Mouse (Mus musculus): ENCODE measurements at regions not wholly inside any gene's neighbourhood (a gene's known extent, or its start where the extent isn't known, plus 50 kb on each side); places are given as distances from the start of the nearest gene placed in this dataset.

DNA sequence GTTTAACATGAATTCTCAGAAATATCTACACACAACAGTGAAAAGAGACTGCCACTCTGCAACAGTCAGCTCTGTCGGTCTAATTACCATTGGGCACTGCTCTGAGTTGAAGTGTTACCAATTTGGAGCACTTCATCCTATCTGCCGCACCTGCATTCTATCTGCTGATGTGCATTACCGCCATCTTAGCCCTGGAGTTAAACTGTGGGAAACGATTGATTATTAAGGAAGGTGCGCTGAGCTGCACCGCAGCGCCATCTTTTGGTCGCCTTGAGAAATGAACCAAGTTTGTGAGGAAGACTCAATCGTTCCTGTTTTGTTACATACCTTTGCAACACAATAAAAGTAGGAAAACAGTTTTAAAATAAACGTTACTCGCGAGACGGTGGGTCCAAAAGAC lies 110.5 kb downstream of the Rergl start:
- ATAC-seq (ENCODE audit: low FRiP score) (peak; percentile 69; the same call in 1 of the 2 replicates), DNase-seq (ENCODE audit: low spot score) (peak; percentile 79)
- WGBS: 5% methylated on average over 13 of the region's 13 CpGs
- no peaks in the 10 kb centered on the region for H3K36me3 ChIP-seq (ENCODE audit: insufficient read depth, low read length)
- H3K4me2 ChIP-seq (ENCODE audit: low read depth, low read length, poor library complexity, severe bottlenecking): no peak overlapping the region
- no peaks in the 10 kb centered on the region for H3K4me1 ChIP-seq (ENCODE audit: insufficient read depth, low read length)
- H3K9ac ChIP-seq (replicated peaks; ENCODE audit: low read length, poor library complexity, severe bottlenecking): no peak overlapping the region
- no peak overlapping the region for H3K4me3 ChIP-seq (ENCODE audit: low read depth, low read length)
- no peak overlapping the region for H3K27ac ChIP-seq (ENCODE audit: low read depth, low read length)
- no peaks in the 10 kb centered on the region for H3K9me3 ChIP-seq (ENCODE audit: low read length)
- no peaks in the 10 kb centered on the region for H3K27me3 ChIP-seq (ENCODE audit: insufficient read depth, low read length)
- peak; percentile 98 for TF ChIP-seq CTCF (IDR thresholded peaks at IDR 0.05)

DNA sequence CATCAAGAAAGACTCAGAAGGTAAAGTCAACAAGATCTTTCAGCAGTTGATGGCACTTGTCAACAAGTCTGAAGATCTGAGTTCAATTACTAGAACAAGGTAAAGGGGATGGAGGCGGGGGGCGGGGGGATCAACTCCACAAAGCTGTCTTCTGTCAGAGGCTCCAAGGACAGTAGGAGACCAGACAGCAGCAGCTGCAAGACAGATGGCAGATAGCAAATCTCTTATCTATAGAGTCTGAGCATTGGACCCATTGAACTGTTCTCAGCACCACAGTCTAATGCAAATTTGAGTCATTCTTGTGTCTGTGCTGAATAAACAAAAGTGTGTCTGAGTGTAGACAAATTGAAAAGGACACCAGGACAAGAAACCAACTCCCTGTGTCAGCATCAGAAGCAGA lies 150.8 kb downstream of the Rergl start:
- no peak overlapping the region for H3K4me2 ChIP-seq (ENCODE audit: low read depth, low read length, poor library complexity, severe bottlenecking)
- no peaks in the 10 kb centered on the region for H3K9me3 ChIP-seq (ENCODE audit: low read length)
- no peak overlapping the region for H3K27ac ChIP-seq (ENCODE audit: low read depth, low read length)
- no peaks in the 10 kb centered on the region for H3K4me1 ChIP-seq (ENCODE audit: insufficient read depth, low read length)
- no peak for ATAC-seq (ENCODE audit: low FRiP score)
- 95% methylated on average over 2 of the region's 2 CpGs for WGBS
- no peak for DNase-seq (ENCODE audit: low spot score)
- H3K9ac ChIP-seq (replicated peaks; ENCODE audit: low read length, poor library complexity, severe bottlenecking): no peak overlapping the region
- no peaks in the 10 kb centered on the region for H3K36me3 ChIP-seq (ENCODE audit: insufficient read depth, low read length)
- no peaks in the 10 kb centered on the region for H3K27me3 ChIP-seq (ENCODE audit: insufficient read depth, low read length)
- TF ChIP-seq CTCF (IDR thresholded peaks at IDR 0.05): no peak
- no peak overlapping the region for H3K4me3 ChIP-seq (ENCODE audit: low read depth, low read length)

DNA sequence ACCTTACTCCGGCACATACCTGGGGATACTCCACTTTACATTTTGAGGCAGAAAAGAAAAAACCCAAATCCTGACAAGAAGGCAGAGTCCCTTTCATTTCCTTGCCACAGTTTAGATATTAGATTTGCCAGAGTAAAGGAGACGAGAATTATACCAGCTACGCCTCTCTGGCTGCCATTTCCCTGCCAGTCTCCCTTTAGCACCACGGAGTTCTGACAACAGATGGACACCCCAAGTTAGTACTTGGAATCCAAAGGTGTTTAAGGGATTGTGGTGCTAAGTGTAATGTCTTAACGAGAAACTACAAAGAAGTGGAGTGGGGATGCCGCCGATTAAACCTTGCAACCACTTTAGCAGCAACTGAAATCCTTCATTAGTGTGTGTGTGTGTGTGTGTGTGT lies 176.6 kb downstream of the Rergl start:
- H3K4me1 ChIP-seq (ENCODE audit: insufficient read depth, low read length): no peaks in the 10 kb centered on the region
- DNase-seq (ENCODE audit: low spot score) (no peak), ATAC-seq (ENCODE audit: low FRiP score) (no peak)
- TF ChIP-seq CTCF (IDR thresholded peaks at IDR 0.05): no peak
- no peaks in the 10 kb centered on the region for H3K27me3 ChIP-seq (ENCODE audit: insufficient read depth, low read length)
- no peak overlapping the region for H3K4me3 ChIP-seq (ENCODE audit: low read depth, low read length)
- H3K9ac ChIP-seq (replicated peaks; ENCODE audit: low read length, poor library complexity, severe bottlenecking): no peak overlapping the region
- WGBS: 90% methylated on average over 7 of the region's 7 CpGs
- no peak overlapping the region for H3K4me2 ChIP-seq (ENCODE audit: low read depth, low read length, poor library complexity, severe bottlenecking)
- no peak overlapping the region for H3K27ac ChIP-seq (ENCODE audit: low read depth, low read length)
- no peaks in the 10 kb centered on the region for H3K9me3 ChIP-seq (ENCODE audit: low read length)
- no peaks in the 10 kb centered on the region for H3K36me3 ChIP-seq (ENCODE audit: insufficient read depth, low read length)

DNA sequence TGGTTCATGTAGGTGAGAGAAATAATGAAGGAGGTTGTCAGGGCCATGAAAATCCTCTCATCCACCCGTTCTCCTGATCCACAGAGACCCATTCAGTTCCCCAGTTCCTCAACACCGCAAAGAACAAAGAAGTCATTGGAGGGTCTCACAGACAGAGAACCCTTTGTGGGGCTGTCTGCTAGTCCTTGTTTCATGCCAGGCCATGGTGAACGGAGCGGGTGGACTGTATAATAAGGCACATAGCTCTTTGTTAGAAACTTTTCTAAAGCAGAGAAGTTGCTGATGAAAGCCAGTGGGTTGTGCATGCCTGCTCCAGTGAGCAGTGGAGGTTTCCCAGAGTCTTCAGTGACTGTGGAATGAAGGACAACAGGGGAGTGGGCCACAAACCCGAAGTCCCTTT lies 194.1 kb downstream of the Rergl start:
- no peak for TF ChIP-seq CTCF (IDR thresholded peaks at IDR 0.05)
- H3K27ac ChIP-seq (ENCODE audit: low read depth, low read length): no peak overlapping the region

DNA sequence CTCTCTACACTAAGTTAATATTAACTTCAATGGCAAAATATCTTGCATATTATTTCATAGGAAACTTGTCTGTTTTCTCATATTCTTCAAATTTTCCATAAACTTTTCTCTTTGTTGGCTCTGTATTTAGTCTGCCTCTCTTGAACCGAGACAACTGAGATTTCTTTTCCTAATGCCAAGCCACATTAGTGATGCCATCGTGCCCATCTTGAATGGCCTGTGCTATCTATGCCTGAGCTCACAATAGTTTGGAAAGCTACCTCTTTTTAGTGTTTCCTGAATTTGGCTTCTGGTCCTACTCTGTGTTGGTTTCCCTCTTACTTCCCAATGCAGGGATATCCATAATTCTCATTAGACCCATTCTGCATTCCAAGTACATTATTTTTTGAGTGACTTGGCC lies 197.5 kb downstream of the Rergl start:
- no peak for ATAC-seq (ENCODE audit: low FRiP score)

More for the DNA sequence above, 194.1 kb downstream of the Rergl start:
- H3K4me3 ChIP-seq (ENCODE audit: low read depth, low read length): no peak overlapping the region
- ATAC-seq (ENCODE audit: low FRiP score): peak; percentile 77; the same call in 1 of the 2 replicates
- H3K4me1 ChIP-seq (ENCODE audit: insufficient read depth, low read length): no peaks in the 10 kb centered on the region
- WGBS: 28% methylated on average over 5 of the region's 5 CpGs
- peak; percentile 42 for DNase-seq (ENCODE audit: low spot score)
- H3K27me3 ChIP-seq (ENCODE audit: insufficient read depth, low read length): no peaks in the 10 kb centered on the region
- no peak overlapping the region for H3K9ac ChIP-seq (replicated peaks; ENCODE audit: low read length, poor library complexity, severe bottlenecking)
- no peak overlapping the region for H3K4me2 ChIP-seq (ENCODE audit: low read depth, low read length, poor library complexity, severe bottlenecking)
- H3K9me3 ChIP-seq (ENCODE audit: low read length): no peaks in the 10 kb centered on the region
- no peaks in the 10 kb centered on the region for H3K36me3 ChIP-seq (ENCODE audit: insufficient read depth, low read length)

DNA sequence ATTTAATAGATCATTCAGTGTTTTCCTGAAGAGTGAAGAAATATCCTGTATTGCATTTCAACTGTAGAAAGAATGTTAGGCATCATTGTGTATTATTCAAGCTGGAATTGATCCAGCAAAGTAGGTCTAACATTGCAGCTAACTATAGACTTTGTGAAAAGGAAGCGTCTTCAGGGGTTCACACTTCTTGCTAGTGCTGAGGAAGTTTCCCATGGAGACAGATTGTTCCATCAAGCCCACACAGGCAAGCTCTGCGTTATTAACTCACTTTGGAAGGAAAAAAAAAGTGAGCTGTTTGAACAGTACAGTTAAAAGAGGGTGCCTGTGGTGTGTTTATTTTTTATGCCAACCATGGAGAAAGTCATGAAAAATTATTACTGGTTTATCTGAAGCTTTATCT lies 206.1 kb downstream of the Rergl start:
- no peaks in the 10 kb centered on the region for H3K36me3 ChIP-seq (ENCODE audit: insufficient read depth, low read length)
- 47% methylated on average over 2 of the region's 2 CpGs for WGBS
- ATAC-seq (ENCODE audit: low FRiP score) (no peak), DNase-seq (ENCODE audit: low spot score) (no peak)
- no peak overlapping the region for H3K4me3 ChIP-seq (ENCODE audit: low read depth, low read length)
- no peak overlapping the region for H3K27ac ChIP-seq (ENCODE audit: low read depth, low read length)
- H3K4me2 ChIP-seq (ENCODE audit: low read depth, low read length, poor library complexity, severe bottlenecking): no peak overlapping the region
- H3K27me3 ChIP-seq (ENCODE audit: insufficient read depth, low read length): no peaks in the 10 kb centered on the region
- no peak overlapping the region for H3K9ac ChIP-seq (replicated peaks; ENCODE audit: low read length, poor library complexity, severe bottlenecking)
- H3K4me1 ChIP-seq (ENCODE audit: insufficient read depth, low read length): no peaks in the 10 kb centered on the region
- no peaks in the 10 kb centered on the region for H3K9me3 ChIP-seq (ENCODE audit: low read length)
- no peak for TF ChIP-seq CTCF (IDR thresholded peaks at IDR 0.05)

More for the DNA sequence above, 197.5 kb downstream of the Rergl start:
- Histone ChIP-seq H3K4me2 (ENCODE audit: low read depth, low read length, poor library complexity, severe bottlenecking) (no peak overlapping the region), H3K27ac (ENCODE audit: low read depth, low read length) (no peak overlapping the region), H3K9me3 (ENCODE audit: low read length) (no peaks in the 10 kb centered on the region), H3K4me1 (ENCODE audit: insufficient read depth, low read length) (no peaks in the 10 kb centered on the region), H3K9ac (replicated peaks; ENCODE audit: low read length, poor library complexity, severe bottlenecking) (no peak overlapping the region), H3K36me3 (ENCODE audit: insufficient read depth, low read length) (no peaks in the 10 kb centered on the region), H3K27me3 (ENCODE audit: insufficient read depth, low read length) (no peaks in the 10 kb centered on the region), H3K4me3 (ENCODE audit: low read depth, low read length) (no peak overlapping the region)
- DNase-seq (ENCODE audit: low spot score): no peak
- TF ChIP-seq CTCF (IDR thresholded peaks at IDR 0.05): no peak
- WGBS: 77% methylated on average over 2 of the region's 2 CpGs
